Mouse (Mus musculus): ENCODE measurements around the gene Hacd3. TPM values are rescaled to one million over a fixed set of nuclear protein-coding genes. Genes with fewer than 3 reads are reported as not detected.
"Not testable (repeated sequence)": the region's sequence is repeated elsewhere in the genome, so short reads cannot be mapped to it uniquely, and the experiment has no call there.

Hacd3 gene
- polyA plus RNA-seq, 1 experiment: 13.7 TPM

- peaks cover 16% of the 10 kb centered on the region for H3K79me2 ChIP-seq (ENCODE audit: control insufficient read depth, insufficient read depth)
- TF ChIP-seq MYOD1 (IDR thresholded peaks at IDR 0.05; ENCODE audit: control insufficient read depth in 1 of 3, insufficient read length in 2 of 3, low read depth in 2 of 3) (peak in 1 of 3 experiments; percentile 6), MAX (IDR thresholded peaks at IDR 0.05; ENCODE audit: low read depth) (peak; percentile 45), E2F4 (IDR thresholded peaks at IDR 0.05; ENCODE audit: insufficient read depth) (no peak), POLR2AphosphoS2 (IDR thresholded peaks at IDR 0.05; ENCODE audit: insufficient read length, low read depth) (no peak), SRF (IDR thresholded peaks at IDR 0.05; ENCODE audit: control insufficient read depth, insufficient read length, low read depth) (no peak), CEBPB (IDR thresholded peaks at IDR 0.05; ENCODE audit: insufficient read depth, poor library complexity, severe bottlenecking) (no peak), MYOG (IDR thresholded peaks at IDR 0.05; ENCODE audit: control insufficient read depth in 1 of 3, insufficient read depth in 1 of 3, insufficient read length in 2 of 3, low read depth in 2 of 3) (peak in 1 of 3 experiments; percentile 2), POLR2A (IDR thresholded peaks at IDR 0.05; ENCODE audit: insufficient read length, low read depth) (peak; percentile 64), TCF12 (IDR thresholded peaks at IDR 0.05; ENCODE audit: insufficient read depth, poor library complexity, severe bottlenecking) (no peak), TCF3 (IDR thresholded peaks at IDR 0.05; ENCODE audit: insufficient read length, low read depth) (no peak), USF1 (IDR thresholded peaks at IDR 0.05; ENCODE audit: low read depth) (peak; percentile 29), REST (IDR thresholded peaks at IDR 0.05; ENCODE audit: insufficient read depth, insufficient read length) (no peak)
- H3K27me3 ChIP-seq (ENCODE audit: control insufficient read depth, insufficient read depth, insufficient read length): no peaks in the 10 kb centered on the region
- H3K4me3 ChIP-seq: peak within 1 kb of the TSS; percentile 72
- peak within 1 kb of the TSS; percentile 97 for H3ac ChIP-seq (ENCODE audit: control insufficient read depth, insufficient read length)
- peaks cover 9% of the 10 kb centered on the region for H3K36me3 ChIP-seq (ENCODE audit: control insufficient read depth, insufficient read depth)
- peak within 1 kb of the TSS; percentile 95 for H3K4me2 ChIP-seq (ENCODE audit: low read depth)
Measured at GRCm38 (mm10) chr9:65032269-65033108, 11.0 kb upstream of the Hacd3 start, which contains the start of gene Dpp8. Gene Dpp8, plus strand, starts transcription at chr9:65032414.

DNA sequence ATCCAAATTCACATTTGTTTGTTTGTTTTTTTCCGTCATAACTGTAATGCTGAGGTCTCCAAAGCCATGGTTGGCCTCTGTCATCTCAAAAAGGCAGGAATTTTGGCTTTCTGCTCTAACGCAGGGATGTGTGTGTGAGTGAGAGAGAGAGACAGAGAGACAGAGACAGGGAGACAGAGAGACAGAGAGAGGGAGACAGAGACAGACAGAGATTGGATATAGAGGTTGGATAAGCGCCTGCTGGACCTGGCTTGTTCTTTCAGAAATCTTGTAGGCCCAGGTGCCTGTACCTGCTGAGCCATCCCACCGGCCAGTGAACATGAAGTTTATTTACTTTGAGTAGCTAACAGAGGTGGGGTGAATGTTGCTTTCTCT lies 10.4 kb upstream of the Hacd3 start:
- TF ChIP-seq POLR2A (IDR thresholded peaks at IDR 0.05; ENCODE audit: insufficient read length, low read depth) (no peak), MAX (IDR thresholded peaks at IDR 0.05; ENCODE audit: low read depth) (no peak), MYOD1 (IDR thresholded peaks at IDR 0.05; ENCODE audit: control insufficient read depth in 1 of 3, insufficient read length in 2 of 3, low read depth in 2 of 3) (no peak), E2F4 (IDR thresholded peaks at IDR 0.05; ENCODE audit: insufficient read depth) (no peak), MYOG (IDR thresholded peaks at IDR 0.05; ENCODE audit: control insufficient read depth in 1 of 3, insufficient read depth in 1 of 3, insufficient read length in 2 of 3, low read depth in 2 of 3) (no peak), USF1 (IDR thresholded peaks at IDR 0.05; ENCODE audit: low read depth) (no peak), REST (IDR thresholded peaks at IDR 0.05; ENCODE audit: insufficient read depth, insufficient read length) (no peak), SRF (IDR thresholded peaks at IDR 0.05; ENCODE audit: control insufficient read depth, insufficient read length, low read depth) (no peak), TCF3 (IDR thresholded peaks at IDR 0.05; ENCODE audit: insufficient read length, low read depth) (no peak), TCF12 (IDR thresholded peaks at IDR 0.05; ENCODE audit: insufficient read depth, poor library complexity, severe bottlenecking) (no peak)
- Histone ChIP-seq H3K4me2 (ENCODE audit: low read depth) (peak overlapping the region; percentile 63), H3K36me3 (ENCODE audit: control insufficient read depth, insufficient read depth) (peaks cover 9% of the 10 kb centered on the region), H3K27me3 (ENCODE audit: control insufficient read depth, insufficient read depth, insufficient read length) (no peaks in the 10 kb centered on the region), H3K4me3 (peak overlapping the region; percentile 72), H3K79me2 (ENCODE audit: control insufficient read depth, insufficient read depth) (peaks cover 16% of the 10 kb centered on the region), H3ac (ENCODE audit: control insufficient read depth, insufficient read length) (peak overlapping the region; percentile 97)

DNA sequence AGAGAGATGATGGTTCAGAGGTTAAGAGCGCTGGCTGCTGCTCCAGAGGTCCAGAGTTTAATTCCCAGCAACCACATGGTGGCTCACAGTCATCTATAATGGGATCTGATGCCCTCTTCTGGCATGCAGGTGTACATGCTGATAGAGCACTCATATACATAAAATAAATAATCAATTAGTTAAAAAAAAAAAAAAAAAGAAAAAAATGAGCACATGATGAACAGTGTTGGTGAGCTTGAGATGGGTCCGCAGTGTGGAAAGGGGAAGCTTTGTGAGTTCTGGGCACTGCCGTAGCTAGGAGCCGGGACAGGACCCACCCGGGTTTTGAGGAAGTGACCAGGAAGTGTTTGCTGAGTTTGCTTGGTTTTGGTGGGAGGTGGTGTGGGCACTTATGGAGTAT lies 9.9 kb upstream of the Hacd3 start:
- peak overlapping the region; percentile 63 for H3K4me2 ChIP-seq (ENCODE audit: low read depth)
- H3ac ChIP-seq (ENCODE audit: control insufficient read depth, insufficient read length); H3K27me3 ChIP-seq (ENCODE audit: control insufficient read depth, insufficient read depth, insufficient read length); H3K36me3 ChIP-seq (ENCODE audit: control insufficient read depth, insufficient read depth): not testable (repeated sequence)
- H3K79me2 ChIP-seq (ENCODE audit: control insufficient read depth, insufficient read depth): peaks cover 16% of the 10 kb centered on the region
- peak overlapping the region; percentile 72 for H3K4me3 ChIP-seq

- Histone ChIP-seq H3K36me3 (ENCODE audit: control insufficient read depth, insufficient read depth) (no peaks in the 10 kb centered on the region), H3K79me2 (ENCODE audit: control insufficient read depth, insufficient read depth) (peaks cover 8% of the 10 kb centered on the region), H3K4me3 (no peak overlapping the region), H3K4me2 (ENCODE audit: low read depth) (no peak overlapping the region), H3ac (ENCODE audit: control insufficient read depth, insufficient read length) (no peak overlapping the region), H3K27me3 (ENCODE audit: control insufficient read depth, insufficient read depth, insufficient read length) (no peaks in the 10 kb centered on the region)
- TF ChIP-seq MYOD1 (IDR thresholded peaks at IDR 0.05; ENCODE audit: control insufficient read depth in 1 of 3, insufficient read length in 2 of 3, low read depth in 2 of 3): no peak
- TF ChIP-seq USF1 (IDR thresholded peaks at IDR 0.05; ENCODE audit: low read depth): no peak
- TF ChIP-seq POLR2A (IDR thresholded peaks at IDR 0.05; ENCODE audit: insufficient read length, low read depth): no peak
- TF ChIP-seq REST (IDR thresholded peaks at IDR 0.05; ENCODE audit: insufficient read depth, insufficient read length): no peak
Measured at GRCm38 (mm10) chr9:65028313-65028712, 6.8 kb upstream of the Hacd3 start.

- Histone ChIP-seq H3K4me3 (no peak overlapping the region), H3K4me2 (ENCODE audit: low read depth) (no peak overlapping the region), H3K79me2 (ENCODE audit: control insufficient read depth, insufficient read depth) (no peaks in the 10 kb centered on the region), H3ac (ENCODE audit: control insufficient read depth, insufficient read length) (no peak overlapping the region), H3K27me3 (ENCODE audit: control insufficient read depth, insufficient read depth, insufficient read length) (no peaks in the 10 kb centered on the region), H3K36me3 (ENCODE audit: control insufficient read depth, insufficient read depth) (no peaks in the 10 kb centered on the region)
- no peak for TF ChIP-seq CEBPB (IDR thresholded peaks at IDR 0.05; ENCODE audit: insufficient read depth, poor library complexity, severe bottlenecking)
- no peak for TF ChIP-seq POLR2AphosphoS2 (IDR thresholded peaks at IDR 0.05; ENCODE audit: insufficient read length, low read depth)
- no peak for TF ChIP-seq POLR2A (IDR thresholded peaks at IDR 0.05; ENCODE audit: insufficient read length, low read depth)
- TF ChIP-seq MAX (IDR thresholded peaks at IDR 0.05; ENCODE audit: low read depth): no peak
- TF ChIP-seq REST (IDR thresholded peaks at IDR 0.05; ENCODE audit: insufficient read depth, insufficient read length): no peak
- TF ChIP-seq MYOG (IDR thresholded peaks at IDR 0.05; ENCODE audit: control insufficient read depth in 1 of 3, insufficient read depth in 1 of 3, insufficient read length in 2 of 3, low read depth in 2 of 3): no peak
- TF ChIP-seq SRF (IDR thresholded peaks at IDR 0.05; ENCODE audit: control insufficient read depth, insufficient read length, low read depth): no peak
- TF ChIP-seq TCF3 (IDR thresholded peaks at IDR 0.05; ENCODE audit: insufficient read length, low read depth): no peak
- TF ChIP-seq USF1 (IDR thresholded peaks at IDR 0.05; ENCODE audit: low read depth): no peak
- TF ChIP-seq E2F4 (IDR thresholded peaks at IDR 0.05; ENCODE audit: insufficient read depth): no peak
- TF ChIP-seq TCF12 (IDR thresholded peaks at IDR 0.05; ENCODE audit: insufficient read depth, poor library complexity, severe bottlenecking): no peak
- no peak for TF ChIP-seq MYOD1 (IDR thresholded peaks at IDR 0.05; ENCODE audit: control insufficient read depth in 1 of 3, insufficient read length in 2 of 3, low read depth in 2 of 3)
Measured at GRCm38 (mm10) chr9:65027241-65027640, 5.7 kb upstream of the Hacd3 start.
